Mouse (Mus musculus): ENCODE data around the gene Hcfc1.

GRCm38 (mm10) chrX:73964363-73964762 is 1.8 kb downstream of the Hcfc1 start:
- TF ChIP-seq CTCF (IDR thresholded peaks at IDR 0.05; ENCODE audit: borderline replicate concordance, insufficient read depth, low read depth, low read length) (no peak), POLR2A (IDR thresholded peaks at IDR 0.05; ENCODE audit: borderline replicate concordance, insufficient read depth, low read length) (no peak)
